Mouse (Mus musculus) G1E (cell line): Measurements from ENCODE around the gene Gm5431. TPM values are rescaled to one million over a fixed set of nuclear protein-coding genes. Genes with fewer than 3 reads are reported as not detected.
"Not testable (repeated sequence)": the region's sequence is repeated elsewhere in the genome, so short reads cannot be mapped to it uniquely, and the experiment has no call there.

Source experiments
- ATAC-seq: 2 replicates; pipeline ENCODE4 v1.8.0; 2016; ENCODE audit warnings: mild to moderate bottlenecking; ENCODE audit not compliant: insufficient number of reproducible peaks, poor library complexity, low FRiP score, severe bottlenecking; ENCODE audit errors: extremely low read depth
- DNase-seq: peaks from one replicate; pipeline ENCODE4 v3.0.0; 2012; ENCODE audit warnings: low spot score
- H3K27me3 ChIP-seq: 2 replicates; pipeline ENCODE4 v1.6.1; 2012; ENCODE audit warnings: mild to moderate bottlenecking, low read length, inconsistent platforms; ENCODE audit not compliant: insufficient read depth
- H3K36me3 ChIP-seq: replicated peaks from 2 replicates; pipeline ENCODE3; 2012; ENCODE audit warnings: mild to moderate bottlenecking, inconsistent platforms
- H3K4me1 ChIP-seq: 2 replicates; pipeline ENCODE4 v1.6.1; 2012; ENCODE audit warnings: low read depth, low read length, inconsistent platforms, mixed read lengths; ENCODE audit not compliant: insufficient read depth
- H3K4me3 ChIP-seq: 2 replicates; pipeline ENCODE4 v1.5.1; 2012; ENCODE audit warnings: low read depth, mild to moderate bottlenecking, inconsistent platforms, low read length, moderate library complexity, mixed read lengths
- H3K9me3 ChIP-seq: replicated peaks from 2 replicates; pipeline ENCODE4 v1.6.1; 2012; ENCODE audit warnings: inconsistent platforms
- CTCF ChIP-seq: IDR thresholded peaks from 2 replicates; pipeline ENCODE4 v1.5.1; 2012; ENCODE audit warnings: low read depth, low read length, inconsistent platforms, mixed read lengths
- GATA1 ChIP-seq: IDR thresholded peaks from 2 replicates; pipeline ENCODE4 v1.6.1; 2012; ENCODE audit warnings: borderline replicate concordance, low read length, inconsistent platforms, mixed read lengths
- GATA2 ChIP-seq: IDR thresholded peaks from 2 replicates; pipeline ENCODE4 v1.6.1; 2012; ENCODE audit warnings: low read depth, low read length, inconsistent platforms, borderline replicate concordance
- POLR2AphosphoS5 ChIP-seq: IDR thresholded peaks from 2 replicates; pipeline ENCODE4 v1.6.1; 2012; ENCODE audit warnings: low read depth, low read length, inconsistent platforms; ENCODE audit not compliant: insufficient replicate concordance
- TAL1 ChIP-seq: conservative IDR thresholded peaks from 2 replicates; pipeline ENCODE4 v1.6.1; 2012; ENCODE audit warnings: low read depth, low read length, inconsistent platforms, mixed read lengths
- polyA plus RNA-seq: library from polyadenylated mRNA; stranded (reverse); fragments of >175 nt; gene quantifications from 2 replicates; pipeline ENCODE4 v1.2.3, GENCODE M21; 2012
- total RNA-seq, 2 experiments: library from RNA; stranded (forward) in 1 of 2; stranded (reverse) in 1 of 2; fragments of 200-1000 nt in 1 of 2; fragments of >200 nt in 1 of 2; fragmentation: Nextera tagmentation in 1 of 2; gene quantifications; 2 replicates each; pipeline ENCODE4 v1.2.3; 2014 to 2017

Gm5431 gene
- not detected in 2 replicates for total RNA-seq (2014; fragmentation: Nextera tagmentation)
- 0.06 and 0.11 TPM in 2 replicates for total RNA-seq (2017)
- not detected in 2 replicates for polyA plus RNA-seq

DNA sequence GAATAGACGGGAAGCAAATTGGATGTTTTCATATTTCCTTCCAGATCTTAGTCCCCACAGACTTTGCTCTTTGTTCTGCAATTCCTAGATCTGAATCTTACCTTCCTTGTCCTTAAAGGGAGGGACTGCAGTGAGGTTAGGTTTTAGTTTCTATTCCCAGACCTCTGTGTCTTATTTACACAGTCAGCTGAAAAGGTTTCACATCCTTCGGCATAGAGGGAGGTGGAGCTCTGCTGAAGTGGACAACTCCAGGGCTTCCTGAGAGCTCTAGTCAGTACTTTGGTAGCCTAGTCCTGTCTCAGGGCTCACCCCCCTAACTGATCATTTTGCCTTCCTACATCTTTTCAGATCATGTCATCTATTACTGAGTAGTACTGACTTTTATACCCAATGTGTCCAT lies at the start of gene Gm5431:
Gene Gm5431, minus strand, starts transcription at position 194 of the 400 bp plus-strand sequence.
- Histone ChIP-seq H3K9me3 (no peaks in the 10 kb centered on the region), H3K4me1 (peaks cover 23% of the 10 kb centered on the region), H3K27me3 (no peaks in the 10 kb centered on the region), H3K4me3 (no peak within 1 kb of the TSS), H3K36me3 (no peaks in the 10 kb centered on the region)
- TF ChIP-seq GATA1 (no peak), CTCF (no peak), POLR2AphosphoS5 (no peak), TAL1 (no peak), GATA2 (no peak)
- DNase-seq (no peak), ATAC-seq (no peak)

DNA sequence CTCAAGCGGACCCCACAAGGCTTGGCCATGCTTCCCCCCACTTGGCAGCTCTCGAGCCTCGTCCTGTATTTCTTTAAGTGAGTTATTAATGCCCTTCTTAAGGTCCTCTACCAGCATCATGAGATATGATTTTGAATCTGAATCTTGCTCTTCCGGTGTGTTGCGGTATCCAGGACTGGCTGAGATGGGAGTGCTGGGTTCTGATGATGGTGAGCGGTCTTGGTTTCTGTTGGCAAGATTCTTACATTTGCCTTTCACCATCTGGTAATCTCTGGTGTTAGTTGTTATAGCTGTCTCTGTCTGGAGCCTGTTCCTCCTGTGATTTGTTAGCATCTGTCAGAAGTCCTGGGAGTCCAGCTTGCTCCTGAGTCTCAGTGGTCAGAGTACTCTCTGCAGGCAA lies 44.1 kb upstream of the Gm5431 start, which contains the start of gene Psme2b:
Gene Psme2b, minus strand, starts transcription at position 101 of the 400 bp plus-strand sequence.
- ATAC-seq, H3K27me3 ChIP-seq, H3K4me3 ChIP-seq: not testable (repeated sequence)

DNA sequence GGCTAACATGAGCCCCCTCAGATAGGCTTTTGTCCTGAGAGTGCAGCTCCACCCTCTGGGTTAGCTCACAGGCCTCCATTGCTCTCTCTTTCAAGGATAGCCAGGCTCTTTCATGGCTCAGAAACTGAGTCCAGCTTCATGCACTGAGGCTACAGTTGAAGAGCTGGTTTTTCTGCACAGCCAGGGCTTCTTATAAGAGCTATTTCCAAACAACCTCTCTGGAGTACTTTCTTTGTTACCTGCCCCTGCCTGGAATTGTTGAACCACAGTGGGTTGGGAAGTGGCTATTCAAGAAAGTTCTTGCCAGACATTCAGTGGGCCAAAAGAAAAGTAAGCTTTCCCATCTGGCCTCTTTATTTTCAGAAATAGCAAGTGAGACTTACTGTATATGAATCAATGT lies 37.3 kb upstream of the Gm5431 start:
- H3K9me3 ChIP-seq, H3K27me3 ChIP-seq, ATAC-seq, DNase-seq, H3K4me3 ChIP-seq, H3K4me1 ChIP-seq, H3K36me3 ChIP-seq: not testable (repeated sequence)

More for the DNA sequence above, 44.1 kb upstream of the Gm5431 start, which contains the start of gene Psme2b:
- not testable (repeated sequence) for H3K9me3 ChIP-seq, H3K36me3 ChIP-seq, DNase-seq, H3K4me1 ChIP-seq

DNA sequence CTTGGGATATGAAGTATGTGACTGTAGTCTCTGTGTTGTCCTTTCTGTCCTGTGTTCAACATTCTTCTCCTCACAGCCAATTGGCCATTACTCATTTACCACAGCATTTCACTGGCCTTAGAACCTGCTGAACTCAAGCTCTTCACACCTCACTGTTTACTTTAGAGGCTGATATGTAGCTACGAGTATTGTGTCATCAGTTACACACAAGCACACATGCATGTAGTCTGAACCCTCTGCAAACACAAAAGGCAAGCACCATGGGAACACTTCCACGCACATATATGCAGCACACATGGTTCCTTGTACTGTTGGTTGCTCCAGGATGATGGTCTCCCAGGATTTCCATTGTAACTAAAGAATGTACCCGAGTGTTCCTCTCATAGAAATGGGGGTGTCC lies 33.3 kb upstream of the Gm5431 start:
- not testable (repeated sequence) for H3K27me3 ChIP-seq, H3K4me1 ChIP-seq, ATAC-seq, H3K9me3 ChIP-seq, DNase-seq, H3K4me3 ChIP-seq, H3K36me3 ChIP-seq

DNA sequence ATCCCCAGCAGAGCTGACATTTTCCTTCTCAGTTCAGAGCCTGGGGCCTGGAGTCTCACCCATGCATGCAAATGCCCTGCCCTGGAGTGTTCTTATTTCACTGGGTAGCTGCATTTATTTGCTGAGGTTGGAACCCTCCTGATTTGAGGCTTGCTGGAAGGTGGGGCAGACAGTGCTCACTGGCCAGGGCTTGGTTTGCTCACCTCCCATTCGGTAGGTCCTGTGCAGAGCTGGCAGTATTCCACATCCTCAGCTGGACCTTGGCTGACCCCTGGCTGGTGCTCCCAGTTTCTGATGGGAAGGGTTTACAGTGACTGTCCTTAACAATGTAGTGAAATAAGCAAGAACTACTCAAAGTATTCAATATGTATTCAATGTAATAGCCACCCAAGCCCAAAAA lies 31.9 kb upstream of the Gm5431 start:
- H3K9me3 ChIP-seq, H3K27me3 ChIP-seq, H3K4me1 ChIP-seq, H3K4me3 ChIP-seq, DNase-seq, H3K36me3 ChIP-seq, ATAC-seq: not testable (repeated sequence)

DNA sequence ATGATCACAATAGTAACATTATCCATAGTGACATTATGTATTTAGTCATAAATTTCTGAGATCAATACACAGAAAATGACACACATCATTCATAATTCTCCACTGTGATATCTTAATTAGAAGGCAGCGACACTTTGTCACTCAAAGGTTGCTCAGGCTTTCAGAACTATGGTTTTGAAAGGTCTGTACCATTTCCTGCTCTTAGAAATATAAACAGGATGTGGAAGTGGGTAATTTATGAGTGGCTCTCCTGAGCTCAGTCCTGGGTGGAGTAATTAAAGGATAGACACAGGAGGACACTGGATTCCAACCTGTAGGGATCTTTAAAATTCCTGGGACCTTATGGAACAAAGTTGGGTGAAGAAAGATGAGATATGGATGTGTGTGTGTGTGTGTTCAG lies 31.4 kb upstream of the Gm5431 start:
- DNase-seq, H3K27me3 ChIP-seq, H3K9me3 ChIP-seq, H3K36me3 ChIP-seq, ATAC-seq, H3K4me1 ChIP-seq, H3K4me3 ChIP-seq: not testable (repeated sequence)

DNA sequence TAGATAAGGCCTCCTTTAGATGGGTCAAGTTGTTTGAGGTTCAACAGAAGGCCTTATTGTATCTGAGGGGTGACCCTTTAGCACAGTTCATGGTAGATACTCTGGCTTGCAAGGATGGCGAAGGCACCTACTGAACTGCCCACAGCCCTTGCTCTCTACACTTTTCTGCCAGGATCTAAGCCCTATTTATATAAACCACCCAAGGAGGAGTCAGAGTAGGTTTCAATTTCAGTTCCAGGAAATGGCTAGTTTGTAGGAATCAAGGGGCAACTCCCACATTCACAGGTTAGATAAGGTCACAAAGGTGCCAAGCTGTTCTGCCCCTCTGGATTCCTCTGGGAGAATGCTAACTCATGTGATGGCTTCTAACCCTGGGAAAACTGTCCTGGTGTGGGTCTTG lies 26.1 kb upstream of the Gm5431 start:
- not testable (repeated sequence) for H3K9me3 ChIP-seq, H3K27me3 ChIP-seq, DNase-seq, H3K36me3 ChIP-seq, ATAC-seq, H3K4me3 ChIP-seq
- H3K4me1 ChIP-seq, result peaks cover 22% of the 10 kb centered on the region

DNA sequence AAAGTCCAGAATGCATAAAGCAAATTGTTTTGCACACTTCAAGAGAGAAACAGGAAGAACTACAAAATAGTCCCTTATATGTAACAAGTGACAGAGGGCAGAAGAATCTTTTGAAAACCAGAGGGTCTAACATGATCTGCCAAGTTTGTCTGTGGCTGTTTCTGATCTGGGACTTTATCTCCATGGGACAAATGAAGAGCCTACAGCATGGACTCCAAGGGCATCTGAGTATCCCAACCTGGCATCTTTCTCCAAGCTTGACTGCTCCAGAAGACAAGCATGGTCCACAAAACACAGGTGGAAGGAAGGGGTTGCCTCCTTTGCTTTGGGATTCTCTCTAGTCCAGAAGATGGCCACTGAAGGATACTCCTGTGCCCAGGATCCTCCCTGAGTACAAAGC lies 24.4 kb upstream of the Gm5431 start:
- DNase-seq, H3K9me3 ChIP-seq, H3K27me3 ChIP-seq, ATAC-seq, H3K4me3 ChIP-seq, H3K36me3 ChIP-seq: not testable (repeated sequence)
- H3K4me1 ChIP-seq, result peaks cover 22% of the 10 kb centered on the region

DNA sequence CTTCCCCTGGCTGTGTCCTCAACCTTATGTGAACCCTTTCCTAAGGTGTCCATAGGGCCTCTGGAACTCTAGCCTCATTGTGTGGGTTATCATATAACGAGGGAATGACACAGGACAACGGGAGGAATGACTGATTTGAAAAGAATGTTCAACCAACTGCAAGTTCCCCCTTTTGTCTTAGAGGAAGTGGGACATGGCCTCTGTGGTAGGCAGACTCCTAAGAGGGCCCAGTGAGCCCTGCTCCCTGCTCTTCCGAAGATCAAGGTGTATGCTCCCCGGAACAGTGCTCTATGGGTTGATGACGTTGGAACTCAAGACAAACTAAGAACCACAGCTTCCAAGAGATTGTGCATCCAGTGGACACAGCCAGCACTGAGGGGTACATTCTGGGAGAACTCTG lies 21.8 kb upstream of the Gm5431 start:
- H3K36me3 ChIP-seq, H3K9me3 ChIP-seq, H3K27me3 ChIP-seq, ATAC-seq, DNase-seq, H3K4me3 ChIP-seq: not testable (repeated sequence)
- peaks cover 22% of the 10 kb centered on the region for H3K4me1 ChIP-seq
